In genomic region chr16:40710068-40710467, GRCm38 (mm10) we compare ENCODE assay signal across 18 mouse cellular contexts.
DNase-seq lines count a peak whose midpoint lies in the region; ATAC-seq and TF ChIP-seq lines count a peak whose summit lies in the region.
"Had no signal": no experiment of that assay in that cellular context is flagged by ENCODE, and none has a peak within 500 bp of the region (broad histone marks: within the 10 kb centered on the region; RNA-seq: fewer than 3 reads in every experiment).

No protein-coding gene starts in this region.

- TF ChIP-seq CTCF in forebrain, postnatal 0 days (IDR thresholded peaks at IDR 0.05; ENCODE audit: low read depth): no peak

- no peaks in the 10 kb centered on the region for H3K27me3 ChIP-seq in forebrain, embryonic 15.5 days
- no peaks in the 10 kb centered on the region for H3K27me3 ChIP-seq in forebrain, postnatal 0 days (ENCODE audit: insufficient read depth, low read length)
- no peaks in the 10 kb centered on the region for H3K27me3 ChIP-seq in embryonic facial prominence, embryonic 11.5 days (ENCODE audit: control insufficient read depth, insufficient read depth, low read length)
- H3K27me3 ChIP-seq in liver, embryonic 11.5 days (replicated peaks; ENCODE audit: control insufficient read depth, insufficient read depth, low read length): no peaks in the 10 kb centered on the region
- no peaks in the 10 kb centered on the region for H3K27me3 ChIP-seq in midbrain, embryonic 16.5 days (ENCODE audit: control insufficient read depth, insufficient read depth, low read depth, low read length)
- no peaks in the 10 kb centered on the region for H3K27me3 ChIP-seq in heart, embryonic 12.5 days (replicated peaks)
- H3K27me3 ChIP-seq: embryonic facial prominence, embryonic 13.5 days; heart, embryonic 15.5 days; megakaryocyte, embryonic 14.5 days had no signal

- DNase-seq in forebrain, postnatal 0 days: no peak
- DNase-seq in embryonic facial prominence, embryonic 11.5 days (ENCODE audit: low spot score): peak; percentile 10
- peak; percentile 32 for DNase-seq in liver, embryonic 11.5 days (ENCODE audit: low spot score)
- no peak for DNase-seq in urinary bladder, postnatal 4 days (ENCODE audit: low spot score in 2 of 2)
- DNase-seq in right cerebral cortex, adult 18-20 months: no peak
- DNase-seq: adrenal gland, adult 8-10 months; cerebellum, adult 9-10 months; gastrocnemius, postnatal 25 days; kidney, postnatal 10 days; layer of hippocampus, adult 9-11 months; lung, embryonic 14.5 days; right cerebral cortex, postnatal 14 days had no signal

- no peaks in the 10 kb centered on the region for H3K9me3 ChIP-seq in forebrain, embryonic 15.5 days
- H3K9me3 ChIP-seq in forebrain, postnatal 0 days (ENCODE audit: low read length): no peaks in the 10 kb centered on the region
- H3K9me3 ChIP-seq in embryonic facial prominence, embryonic 11.5 days (replicated peaks; ENCODE audit: control insufficient read depth, low read length): no peaks in the 10 kb centered on the region
- H3K9me3 ChIP-seq in liver, embryonic 11.5 days (ENCODE audit: control insufficient read depth, low read length): no peaks in the 10 kb centered on the region
- no peaks in the 10 kb centered on the region for H3K9me3 ChIP-seq in midbrain, embryonic 16.5 days (replicated peaks; ENCODE audit: control insufficient read depth, low read length, poor library complexity, severe bottlenecking)
- no peaks in the 10 kb centered on the region for H3K9me3 ChIP-seq in heart, embryonic 12.5 days (replicated peaks)
- H3K9me3 ChIP-seq: embryonic facial prominence, embryonic 13.5 days; heart, embryonic 15.5 days; megakaryocyte, embryonic 14.5 days had no signal

- no peak overlapping the region for H3K9ac ChIP-seq in forebrain, embryonic 15.5 days (replicated peaks)
- H3K9ac ChIP-seq in forebrain, postnatal 0 days: no peak overlapping the region
- H3K9ac ChIP-seq in embryonic facial prominence, embryonic 11.5 days (replicated peaks; ENCODE audit: low read length): no peak overlapping the region
- no peak overlapping the region for H3K9ac ChIP-seq in liver, embryonic 11.5 days (ENCODE audit: low read depth, low read length)
- H3K9ac ChIP-seq in midbrain, embryonic 16.5 days (ENCODE audit: low read depth, low read length): no peak overlapping the region
- no peak overlapping the region for H3K9ac ChIP-seq in heart, embryonic 12.5 days
- H3K9ac ChIP-seq: embryonic facial prominence, embryonic 13.5 days; heart, embryonic 15.5 days; lung, embryonic 14.5 days had no signal

- no peaks in the 10 kb centered on the region for H3K36me3 ChIP-seq in forebrain, embryonic 15.5 days
- no peaks in the 10 kb centered on the region for H3K36me3 ChIP-seq in forebrain, postnatal 0 days (ENCODE audit: insufficient read depth)
- H3K36me3 ChIP-seq in embryonic facial prominence, embryonic 11.5 days (replicated peaks; ENCODE audit: control insufficient read depth, insufficient read depth, low read depth, low read length): no peaks in the 10 kb centered on the region
- H3K36me3 ChIP-seq in liver, embryonic 11.5 days (ENCODE audit: control insufficient read depth, insufficient read depth, low read length): no peaks in the 10 kb centered on the region
- H3K36me3 ChIP-seq in midbrain, embryonic 16.5 days (ENCODE audit: control insufficient read depth, insufficient read depth, low read length): no peaks in the 10 kb centered on the region
- H3K36me3 ChIP-seq in heart, embryonic 12.5 days: no peaks in the 10 kb centered on the region
- H3K36me3 ChIP-seq: embryonic facial prominence, embryonic 13.5 days; heart, embryonic 15.5 days had no signal

- H3K4me2 ChIP-seq in forebrain, embryonic 15.5 days (replicated peaks): no peak overlapping the region
- no peak overlapping the region for H3K4me2 ChIP-seq in forebrain, postnatal 0 days (ENCODE audit: low read depth)
- no peak overlapping the region for H3K4me2 ChIP-seq in embryonic facial prominence, embryonic 11.5 days (ENCODE audit: low read depth, low read length)
- peak overlapping the region; percentile 29 for H3K4me2 ChIP-seq in liver, embryonic 11.5 days
- no peak overlapping the region for H3K4me2 ChIP-seq in midbrain, embryonic 16.5 days (ENCODE audit: low read length)
- H3K4me2 ChIP-seq in heart, embryonic 12.5 days: no peak overlapping the region
- H3K4me2 ChIP-seq: embryonic facial prominence, embryonic 13.5 days; heart, embryonic 15.5 days; lung, embryonic 14.5 days had no signal

- H3K27ac ChIP-seq in forebrain, embryonic 15.5 days (replicated peaks): no peak overlapping the region
- no peak overlapping the region for H3K27ac ChIP-seq in forebrain, postnatal 0 days (ENCODE audit: low read depth, low read length)
- H3K27ac ChIP-seq in embryonic facial prominence, embryonic 11.5 days (replicated peaks; ENCODE audit: low read depth, low read length): no peak overlapping the region
- peak overlapping the region; percentile 70 for H3K27ac ChIP-seq in liver, embryonic 11.5 days (ENCODE audit: low read depth, low read length)
- no peak overlapping the region for H3K27ac ChIP-seq in midbrain, embryonic 16.5 days (ENCODE audit: low read length)
- H3K27ac ChIP-seq in heart, embryonic 12.5 days (ENCODE audit: poor library complexity, severe bottlenecking): no peak overlapping the region
- H3K27ac ChIP-seq: embryonic facial prominence, embryonic 13.5 days; heart, embryonic 15.5 days had no signal

- 0 out of 2 replicates have a peak, but pooled peaks have one; percentile 53 for ATAC-seq in forebrain, embryonic 15.5 days (replicated peaks)
- no peak for ATAC-seq in forebrain, postnatal 0 days
- ATAC-seq in embryonic facial prominence, embryonic 11.5 days (replicated peaks; ENCODE audit: insufficient number of reproducible peaks, low FRiP score, low TSS enrichment, low read depth): peak; percentile 56
- ATAC-seq in liver, embryonic 11.5 days (replicated peaks; ENCODE audit: low FRiP score): peak; percentile 32
- ATAC-seq in midbrain, embryonic 16.5 days: peak; percentile 84
- no peak for ATAC-seq in heart, embryonic 12.5 days (ENCODE audit: insufficient number of reproducible peaks, low FRiP score)

- peaks cover 28% of the 10 kb centered on the region for H3K4me1 ChIP-seq in forebrain, embryonic 15.5 days
- H3K4me1 ChIP-seq in forebrain, postnatal 0 days (ENCODE audit: insufficient read depth): peaks cover 4% of the 10 kb centered on the region; the same call in 1 of the 2 replicates
- no peaks in the 10 kb centered on the region for H3K4me1 ChIP-seq in embryonic facial prominence, embryonic 11.5 days (ENCODE audit: control insufficient read depth, insufficient read depth, low read length)
- H3K4me1 ChIP-seq in liver, embryonic 11.5 days (replicated peaks; ENCODE audit: control insufficient read depth, insufficient read depth, low read length): peaks cover 5% of the 10 kb centered on the region; the same call in 1 of the 2 replicates
- 0 out of 2 replicates have a peak, but pooled peaks cover 4% of the 10 kb centered on the region for H3K4me1 ChIP-seq in midbrain, embryonic 16.5 days (ENCODE audit: control insufficient read depth, insufficient read depth, low read length)
- H3K4me1 ChIP-seq in heart, embryonic 12.5 days (replicated peaks): peaks cover 3% of the 10 kb centered on the region; the same call in 1 of the 2 replicates
- H3K4me1 ChIP-seq: heart, embryonic 15.5 days; megakaryocyte, embryonic 14.5 days had no signal

- WGBS in forebrain, embryonic 15.5 days: 73% methylated on average over 3 of the region's 3 CpGs
- WGBS in forebrain, postnatal 0 days: 65% methylated on average over 3 of the region's 3 CpGs
- WGBS in embryonic facial prominence, embryonic 11.5 days: 72% methylated on average over 3 of the region's 3 CpGs
- WGBS in liver, embryonic 11.5 days: 63% methylated on average over 3 of the region's 3 CpGs
- WGBS in midbrain, embryonic 16.5 days: 50% methylated on average over 3 of the region's 3 CpGs
- 72% methylated on average over 3 of the region's 3 CpGs for WGBS in heart, embryonic 12.5 days

- H3K4me3 ChIP-seq in forebrain, embryonic 15.5 days: no peak overlapping the region
- no peak overlapping the region for H3K4me3 ChIP-seq in forebrain, postnatal 0 days (ENCODE audit: low read depth, low read length)
- H3K4me3 ChIP-seq in embryonic facial prominence, embryonic 11.5 days (ENCODE audit: low read depth, low read length): no peak overlapping the region
- no peak overlapping the region for H3K4me3 ChIP-seq in liver, embryonic 11.5 days (ENCODE audit: low read depth, low read length)
- H3K4me3 ChIP-seq in midbrain, embryonic 16.5 days (ENCODE audit: low read depth, low read length): no peak overlapping the region
- no peak overlapping the region for H3K4me3 ChIP-seq in heart, embryonic 12.5 days
- H3K4me3 ChIP-seq: embryonic facial prominence, embryonic 13.5 days; heart, embryonic 15.5 days; megakaryocyte, embryonic 14.5 days had no signal

Comparison
In these comparisons a context has a peak if more than half of its experiments do, and no peak if none do; other contexts are left out.
1. ATAC-seq: peak in forebrain, embryonic 15.5 days (single experiment), embryonic facial prominence, embryonic 11.5 days (single experiment), liver, embryonic 11.5 days (single experiment) and midbrain, embryonic 16.5 days (single experiment); none in forebrain, postnatal 0 days (single experiment) and heart, embryonic 12.5 days (single experiment).
2. DNase-seq: peak in embryonic facial prominence, embryonic 11.5 days (single experiment) and liver, embryonic 11.5 days (single experiment); none in forebrain, postnatal 0 days (single experiment), urinary bladder, postnatal 4 days (0 of 2) and right cerebral cortex, adult 18-20 months (single experiment).